Mouse (Mus musculus) cerebellum, adult 9-10 months (tissue): Measurements from ENCODE around the gene Kcnd2.

Source experiments
- DNase-seq: peaks from one replicate; pipeline ENCODE4 v3.0.0; 2022

Kcnd2 gene

DNA sequence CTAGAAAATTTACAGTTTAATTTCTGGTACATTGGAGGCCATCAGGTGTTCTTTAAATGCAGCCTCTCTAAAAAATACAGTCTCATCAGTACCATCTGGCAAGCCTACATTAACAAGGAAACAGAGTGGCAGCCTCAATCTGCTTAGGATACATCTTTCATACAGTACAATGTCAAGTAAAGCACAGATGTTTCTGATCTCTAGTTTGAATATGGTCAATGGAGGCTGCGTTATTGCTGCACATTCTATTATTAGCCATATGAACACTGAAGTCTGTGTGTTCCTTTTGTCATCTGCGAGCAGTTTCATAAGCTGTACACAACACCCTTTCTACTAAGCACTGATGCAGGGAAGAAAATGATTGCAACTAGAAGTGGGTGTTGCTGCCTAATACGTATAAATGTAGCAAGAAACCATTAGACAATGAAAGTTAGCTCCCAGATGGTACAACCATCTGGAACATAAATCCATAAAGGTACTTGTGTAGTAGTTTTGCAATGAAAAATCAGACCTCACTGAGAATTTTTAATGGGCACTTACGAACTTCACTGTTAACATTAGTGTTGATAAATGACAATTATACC is 209.0 kb downstream of the Kcnd2 start:
- DNase-seq, result peak; percentile 35

DNA sequence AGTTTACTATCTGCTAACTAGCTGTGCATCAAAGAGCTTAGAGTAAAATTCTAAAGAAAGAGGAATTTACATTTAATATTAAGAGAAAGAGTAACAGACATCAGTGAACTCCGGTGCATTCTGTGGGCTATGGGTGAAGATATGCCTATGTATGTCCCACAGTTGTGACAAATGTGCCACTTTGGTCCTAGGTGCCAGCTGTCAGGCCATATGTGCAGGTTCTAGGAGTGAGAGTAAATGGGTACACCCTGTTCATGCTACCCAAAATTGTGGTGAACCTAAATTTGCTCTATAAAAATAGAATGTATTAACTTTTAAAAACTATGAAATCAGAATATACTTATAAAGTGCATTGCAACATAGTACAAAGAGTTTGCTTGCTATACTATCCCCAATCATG is 215.8 kb downstream of the Kcnd2 start:
- DNase-seq, result peak; percentile 52

DNA sequence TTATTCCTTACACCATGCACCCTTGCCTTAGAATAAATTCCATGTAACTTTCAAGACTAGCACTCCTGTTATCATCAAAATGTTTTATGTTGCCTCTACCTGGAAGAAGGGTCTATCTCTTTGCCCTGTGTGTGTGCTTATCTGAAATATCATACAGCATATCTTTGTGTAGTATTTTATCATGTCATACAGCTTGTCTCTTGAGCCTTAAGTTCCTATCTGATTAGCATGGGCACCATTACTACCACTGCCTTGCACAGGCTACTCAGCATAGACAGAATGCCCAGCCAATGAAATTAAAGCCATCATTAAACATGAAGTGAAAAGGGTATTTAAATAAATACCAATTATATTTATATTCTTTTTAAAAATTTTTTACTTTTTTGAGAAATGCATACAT is 249.4 kb downstream of the Kcnd2 start:
- DNase-seq, result no peak

DNA sequence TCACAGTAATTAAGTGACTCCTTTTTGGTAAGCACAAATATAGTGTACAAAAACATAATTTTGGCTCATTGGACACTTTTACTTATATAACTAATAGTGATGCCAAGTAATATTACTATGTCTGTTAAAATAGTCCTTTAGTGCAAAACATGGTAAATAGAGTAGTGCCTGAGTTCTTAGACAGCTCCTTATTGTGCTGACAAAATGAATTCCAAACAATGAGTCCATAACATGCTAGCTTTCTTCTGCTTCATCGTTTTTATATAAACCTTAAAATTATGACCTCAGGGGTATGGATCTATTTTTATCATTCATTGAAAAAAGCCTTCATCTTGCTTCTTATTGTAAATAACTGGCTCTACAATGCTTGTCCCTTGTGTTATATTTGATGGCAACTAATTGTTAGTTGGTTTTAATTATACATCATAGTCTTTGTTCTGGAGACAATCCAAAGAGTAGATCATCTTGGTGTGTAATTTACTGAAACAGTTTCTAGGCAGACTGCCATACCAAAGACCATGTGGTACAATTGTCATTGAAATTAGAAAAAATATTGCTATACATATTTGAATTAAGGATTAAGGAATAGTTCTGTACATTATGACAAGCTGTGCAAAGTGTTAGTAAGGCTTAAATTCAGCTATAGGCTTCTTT is 256.7 kb downstream of the Kcnd2 start:
- DNase-seq, result peak; percentile 67

DNA sequence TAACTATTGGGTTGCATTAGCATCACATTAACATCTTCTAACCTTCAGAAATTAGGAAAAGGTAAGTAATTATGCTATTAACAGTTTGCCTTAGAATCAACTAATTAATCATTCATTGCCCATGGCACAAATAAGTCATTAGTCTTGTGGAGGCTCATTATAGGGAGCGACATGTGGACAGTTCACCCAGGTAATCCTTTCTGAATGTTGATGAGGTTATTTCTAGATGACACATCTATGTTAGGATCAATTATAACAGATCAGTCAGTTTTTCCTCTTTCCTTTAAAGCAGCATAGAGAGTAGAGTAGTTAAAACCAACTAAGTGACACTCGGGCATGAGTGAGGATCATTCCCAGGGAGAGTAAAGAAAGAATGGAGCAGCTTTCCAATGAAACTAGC is 267.4 kb downstream of the Kcnd2 start:
- DNase-seq, result no peak

DNA sequence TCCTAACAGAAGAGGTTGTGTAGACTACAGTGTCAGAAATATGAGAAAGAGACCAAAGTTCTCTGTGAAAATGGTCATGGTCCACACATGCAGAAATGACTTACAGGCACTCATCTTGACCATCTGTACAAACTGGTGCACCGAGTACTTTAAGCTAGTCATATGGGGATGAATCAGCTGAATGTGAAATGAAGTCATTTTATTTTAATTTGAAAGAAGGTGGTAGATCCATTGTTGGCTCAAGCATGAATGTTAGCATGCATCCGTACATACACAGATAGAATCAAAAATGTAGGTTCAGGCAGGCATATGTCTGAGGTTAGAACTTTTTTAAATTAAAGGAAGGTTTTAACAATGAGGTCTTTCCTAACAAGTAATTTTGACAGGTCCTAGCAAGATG is 273.2 kb downstream of the Kcnd2 start:
- no peak for DNase-seq

DNA sequence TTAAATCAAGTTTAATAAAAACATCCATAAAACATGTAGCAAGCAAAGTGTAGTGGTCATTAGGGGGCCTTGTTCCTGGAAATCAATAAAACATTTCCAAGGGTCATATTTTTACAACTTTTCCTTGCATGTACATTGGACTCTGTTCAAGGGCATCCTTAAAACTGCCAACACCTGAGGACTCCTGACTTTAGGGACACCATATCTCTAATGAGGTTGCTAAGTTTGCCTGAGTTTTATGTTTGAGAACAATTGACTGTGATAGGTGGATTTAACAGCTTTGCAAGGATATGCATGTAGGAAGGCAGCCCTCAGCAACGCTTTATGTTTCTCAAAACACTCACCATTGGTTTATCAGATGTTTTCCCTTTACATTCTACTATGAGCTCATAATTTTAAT is 287.6 kb downstream of the Kcnd2 start:
- no peak for DNase-seq

DNA sequence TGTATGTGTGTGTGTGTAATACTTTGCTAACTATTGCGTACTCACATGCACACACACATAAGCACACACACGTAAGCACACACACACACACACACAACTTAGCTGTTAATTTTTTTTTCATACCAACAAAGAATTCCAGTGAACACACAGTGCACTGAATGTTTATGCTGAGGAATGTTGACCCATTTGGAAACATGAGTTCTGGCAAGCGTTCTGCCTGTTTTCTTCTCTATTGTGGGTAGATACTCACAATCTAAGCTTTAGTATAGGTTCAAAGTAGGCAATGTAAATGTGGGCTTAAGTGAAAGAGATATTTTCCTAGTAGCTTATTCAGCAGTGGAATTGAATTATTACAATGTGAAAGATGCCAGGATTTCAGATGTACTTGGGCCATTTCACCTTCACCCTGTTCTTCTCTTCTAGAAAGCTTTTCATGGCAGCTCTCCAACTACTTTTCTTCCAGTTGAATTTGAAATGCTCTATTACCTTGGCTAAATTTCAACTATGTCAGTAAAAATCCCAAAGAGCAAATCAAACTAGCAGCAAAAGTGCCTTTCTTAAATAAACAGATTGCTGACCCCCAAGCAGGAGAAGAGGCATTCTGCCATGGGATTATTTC is 295.4 kb downstream of the Kcnd2 start:
- peak; percentile 77 for DNase-seq

DNA sequence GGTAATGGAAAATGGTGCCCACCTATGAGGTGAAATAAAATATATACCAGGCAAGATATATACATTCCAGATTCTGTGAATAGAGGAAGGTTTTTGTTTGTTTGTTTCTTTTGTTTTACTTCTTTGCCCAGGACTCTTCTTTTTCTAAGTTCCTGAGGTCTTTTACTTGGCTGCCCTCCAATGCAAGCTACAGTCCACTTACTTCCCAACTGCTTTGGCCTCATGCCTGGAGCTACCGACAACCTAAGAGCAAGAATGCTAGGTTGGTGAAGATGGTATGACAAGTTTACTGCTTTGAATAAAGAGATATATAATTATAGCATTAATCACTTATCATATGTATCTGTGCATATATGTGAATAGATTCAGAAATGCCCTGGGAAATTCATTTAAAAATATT is 305.0 kb downstream of the Kcnd2 start:
- peak; percentile 36 for DNase-seq

DNA sequence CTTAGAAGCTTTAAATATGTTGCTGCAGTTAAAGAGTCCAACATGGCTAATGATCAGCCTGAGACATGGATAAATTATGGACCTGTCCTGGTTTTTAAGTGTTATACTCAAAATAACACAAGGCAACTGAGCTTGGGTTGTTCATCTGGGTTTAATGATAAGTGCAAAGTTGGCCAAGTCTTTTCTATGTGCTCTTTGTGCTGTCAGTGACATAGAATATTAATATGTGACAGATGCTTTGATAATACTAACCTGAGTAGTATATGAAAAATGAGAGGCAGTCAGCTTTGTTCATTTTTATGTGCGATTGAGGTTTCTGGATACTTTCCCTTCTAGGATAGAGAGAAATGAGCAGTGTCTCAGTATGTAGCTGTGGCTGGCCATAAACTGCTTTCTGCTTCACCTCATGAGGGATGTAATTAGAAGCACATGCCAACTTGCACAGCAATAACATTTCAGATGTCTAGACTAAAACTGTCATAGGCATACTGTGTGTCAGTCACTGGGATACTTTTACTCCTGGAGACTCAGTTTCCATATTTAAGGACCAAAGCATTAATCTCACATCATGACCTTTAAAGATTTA is 312.3 kb downstream of the Kcnd2 start:
- DNase-seq, result no peak

DNA sequence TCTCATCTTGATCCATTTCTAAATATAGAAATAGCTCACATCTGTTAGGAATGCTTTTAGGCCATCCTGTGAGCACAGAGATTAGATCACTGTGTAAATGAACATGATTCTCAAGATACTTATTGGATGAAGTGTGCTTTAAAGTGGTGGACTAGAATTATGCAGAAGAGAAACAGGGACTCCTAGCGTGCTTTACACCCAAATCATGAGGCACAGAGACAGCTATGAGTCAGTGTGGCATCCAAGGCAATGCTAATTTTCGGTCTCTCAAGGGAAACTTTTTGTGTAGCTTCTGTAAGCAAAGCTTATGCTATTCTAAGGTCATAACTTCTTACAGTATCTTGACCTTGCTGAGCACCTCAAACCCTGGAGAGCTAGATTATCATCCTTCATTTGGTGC is 318.7 kb downstream of the Kcnd2 start:
- no peak for DNase-seq

DNA sequence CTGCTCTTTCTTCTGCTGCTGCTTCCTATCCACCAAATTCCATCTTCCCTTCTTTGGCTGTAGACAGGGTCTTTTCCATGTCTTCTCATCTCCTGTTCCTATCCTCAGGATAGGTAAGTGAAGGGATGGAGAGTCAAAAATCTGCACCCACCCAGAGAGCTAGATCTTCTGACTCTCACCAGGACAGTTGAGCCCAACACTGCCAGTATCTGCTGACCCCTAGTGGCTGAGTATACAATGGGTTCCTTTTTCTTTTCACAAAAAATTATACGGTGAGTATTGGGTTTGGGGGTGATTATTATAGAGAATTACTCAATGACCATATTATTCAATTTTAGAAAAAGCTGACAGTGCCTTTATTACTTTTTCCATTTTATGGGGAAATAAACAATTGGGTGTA is 319.5 kb downstream of the Kcnd2 start:
- DNase-seq, result peak; percentile 73

DNA sequence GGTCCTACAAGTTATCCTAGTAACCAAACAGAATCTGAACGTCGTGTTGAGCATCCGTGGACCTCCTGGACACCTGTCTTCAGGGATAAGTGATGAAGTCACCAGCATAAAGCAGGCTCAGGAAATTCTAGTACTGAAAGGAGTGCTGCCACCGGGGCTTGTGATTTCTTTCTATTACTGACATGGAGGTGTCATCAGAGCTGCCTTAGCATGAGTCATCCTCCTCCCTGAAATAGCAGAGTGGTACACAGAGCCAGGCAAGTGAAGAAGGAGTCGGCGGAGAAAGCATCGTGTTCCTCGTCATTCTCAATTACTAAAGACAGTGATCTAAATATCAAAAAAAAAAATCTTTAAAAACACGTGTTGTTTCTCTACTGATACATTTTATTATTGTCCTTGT is 336.2 kb downstream of the Kcnd2 start:
- DNase-seq, result peak; percentile 23

DNA sequence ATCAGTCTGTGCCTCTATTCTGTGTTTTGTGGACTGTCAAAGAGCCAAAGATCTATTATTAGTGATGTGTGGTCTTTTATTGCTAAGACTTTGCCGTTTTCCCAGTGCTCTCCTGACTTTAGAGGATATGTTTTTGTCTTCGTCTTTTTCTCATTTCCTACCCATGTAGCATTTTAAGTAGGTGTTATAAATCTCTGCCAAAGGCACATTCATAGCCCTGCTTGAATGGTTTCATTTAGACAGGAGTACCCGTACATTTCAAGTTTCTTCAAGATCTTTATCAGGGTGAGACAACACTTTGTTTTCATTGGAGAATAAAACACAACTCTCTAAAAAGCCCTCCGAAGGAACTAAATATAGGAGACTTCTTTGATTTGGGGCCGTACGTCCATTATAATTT is 355.7 kb downstream of the Kcnd2 start:
- DNase-seq, result no peak

DNA sequence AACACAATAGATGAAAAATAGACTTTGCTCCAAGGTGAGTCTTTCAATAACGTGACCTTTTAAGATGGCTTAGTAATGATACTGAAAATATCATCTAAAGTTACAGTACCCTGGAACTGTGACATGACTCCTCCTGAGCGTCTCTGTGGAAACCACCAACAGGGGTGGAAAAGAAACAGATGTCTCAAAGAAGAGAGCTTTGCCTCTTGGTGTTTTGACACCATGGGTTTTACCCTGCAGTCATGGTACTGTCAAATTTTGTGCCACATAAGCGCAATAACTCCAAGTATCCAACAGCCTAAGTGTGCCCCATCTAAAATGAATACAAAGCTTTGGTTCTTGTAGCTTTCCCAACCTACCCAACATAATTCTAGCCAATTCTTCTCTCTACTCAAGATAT is 374.9 kb downstream of the Kcnd2 start:
- DNase-seq, result peak; percentile 34

DNA sequence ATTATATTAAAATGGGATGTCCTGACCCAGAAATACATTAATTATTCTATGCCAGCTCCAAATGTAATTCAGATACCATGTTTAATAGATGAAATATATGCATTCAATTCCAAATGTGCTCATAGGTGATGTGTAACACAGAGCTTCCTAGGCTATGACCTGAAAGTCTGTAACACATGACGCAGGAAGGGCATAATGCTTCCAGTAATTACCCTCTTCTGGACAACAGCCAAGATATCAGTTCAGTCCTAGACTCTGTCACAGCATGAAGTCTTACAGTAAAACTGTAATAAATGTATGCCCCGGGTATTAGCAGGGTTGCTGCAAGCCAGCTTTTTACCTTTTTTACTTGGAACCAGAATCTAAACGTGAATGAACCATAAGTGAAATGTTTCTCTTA is 382.1 kb downstream of the Kcnd2 start:
- DNase-seq, result peak; percentile 52

DNA sequence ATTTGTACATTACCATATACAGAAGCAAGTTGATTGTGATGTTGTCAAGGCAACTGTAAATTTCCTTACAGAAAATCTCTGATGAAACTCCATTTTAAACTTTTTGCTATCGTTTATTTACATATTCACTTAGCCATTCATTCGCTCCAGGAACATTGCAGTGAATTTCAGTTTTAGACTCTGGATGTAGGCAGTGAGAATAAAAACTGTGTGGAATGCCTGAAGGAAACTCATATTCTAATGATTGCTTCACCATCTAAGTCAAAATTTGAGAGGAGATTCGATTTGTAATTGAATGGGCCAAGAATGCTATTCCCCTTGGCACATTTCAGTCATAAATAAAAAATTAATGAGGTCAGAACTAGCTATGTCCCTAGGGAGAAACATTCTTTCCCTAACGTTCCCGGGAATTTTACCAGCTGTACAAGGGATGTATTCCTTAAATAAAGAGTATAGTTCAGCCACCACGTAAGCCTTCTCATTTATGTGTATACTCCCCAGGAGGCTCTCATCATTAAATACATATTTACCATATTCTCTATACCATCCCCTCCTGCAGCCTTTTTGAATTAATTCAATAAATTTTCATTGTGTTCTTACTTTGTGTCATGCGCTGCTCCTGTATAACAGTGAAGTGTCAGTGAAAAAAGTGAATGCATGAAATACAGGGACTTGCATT is 394.2 kb downstream of the Kcnd2 start:
- DNase-seq, result no peak

DNA sequence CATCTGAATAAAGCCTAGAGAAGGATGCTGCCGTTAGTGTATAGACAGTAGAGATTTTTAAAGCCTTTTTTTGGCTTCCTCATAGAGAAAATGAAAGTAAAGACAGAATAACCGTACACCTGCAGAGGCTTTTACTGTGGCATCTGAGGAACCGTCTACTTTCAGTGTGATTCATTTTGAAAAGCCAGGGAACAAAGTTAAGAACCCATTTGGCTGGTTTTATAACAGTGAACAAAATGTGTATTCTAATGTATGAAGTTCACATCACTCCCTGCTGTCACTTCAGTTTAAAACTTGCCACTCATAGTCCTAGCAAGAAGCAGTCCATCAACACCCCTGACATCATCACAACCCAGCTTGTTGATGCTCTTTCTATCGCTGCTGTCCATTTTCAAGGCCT is 414.7 kb downstream of the Kcnd2 start:
- DNase-seq, result no peak

DNA sequence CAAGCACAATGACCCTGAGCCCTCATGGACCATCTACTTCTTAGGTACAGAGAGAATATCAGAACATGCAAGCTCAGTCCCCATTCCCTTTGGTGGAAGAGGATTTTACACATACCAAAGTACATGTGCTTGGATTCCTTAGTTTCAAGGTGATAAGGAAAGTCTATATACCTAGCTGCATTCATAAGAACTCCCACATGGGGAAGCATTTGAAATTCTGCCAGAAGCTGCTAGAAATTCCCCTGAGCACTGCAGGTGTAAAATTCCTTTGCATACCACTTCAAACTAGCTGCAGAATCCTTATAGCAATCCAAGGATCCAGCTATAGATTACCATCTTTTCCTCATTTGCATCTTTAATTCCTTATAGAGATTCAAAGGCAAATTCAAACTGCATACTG is 440.4 kb downstream of the Kcnd2 start:
- DNase-seq, result peak; percentile 25

DNA sequence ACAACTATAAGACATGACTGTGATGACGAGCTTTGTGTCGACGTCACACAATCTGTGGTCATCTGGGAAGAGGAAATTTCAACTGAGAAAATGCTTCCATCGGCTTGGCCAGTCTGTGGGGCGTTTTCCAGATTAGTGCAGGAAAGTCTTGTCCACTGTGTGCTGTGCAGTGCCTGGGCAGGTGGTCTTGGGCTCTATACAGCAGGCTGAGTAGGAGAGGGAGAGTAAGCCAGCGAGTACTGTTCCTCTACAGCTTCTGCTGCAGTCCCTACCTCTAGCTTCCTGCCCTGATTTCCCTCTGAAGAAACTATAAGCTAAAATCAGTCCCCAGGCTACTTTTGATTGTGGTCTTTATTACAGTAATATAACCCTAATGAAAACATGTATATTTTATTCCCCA is 448.8 kb downstream of the Kcnd2 start:
- no peak for DNase-seq

DNA sequence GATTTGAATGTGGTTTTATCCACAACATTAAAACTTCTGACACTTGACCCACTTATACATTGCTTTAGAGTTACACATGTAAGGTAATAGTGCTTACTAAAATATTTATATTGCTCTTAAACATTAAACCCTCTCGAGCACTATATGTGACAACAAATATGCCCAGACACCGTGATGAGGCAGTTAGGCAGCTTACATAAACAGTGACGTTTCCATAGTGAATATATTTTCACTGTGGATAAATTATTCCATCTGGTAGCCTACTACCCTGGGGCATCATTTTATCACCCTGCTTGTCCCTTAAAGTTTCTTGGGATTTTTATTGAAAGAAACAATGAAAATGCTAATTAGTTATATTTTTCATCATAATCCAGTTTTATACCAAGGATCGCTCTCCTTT is 449.3 kb downstream of the Kcnd2 start:
- DNase-seq, result no peak

DNA sequence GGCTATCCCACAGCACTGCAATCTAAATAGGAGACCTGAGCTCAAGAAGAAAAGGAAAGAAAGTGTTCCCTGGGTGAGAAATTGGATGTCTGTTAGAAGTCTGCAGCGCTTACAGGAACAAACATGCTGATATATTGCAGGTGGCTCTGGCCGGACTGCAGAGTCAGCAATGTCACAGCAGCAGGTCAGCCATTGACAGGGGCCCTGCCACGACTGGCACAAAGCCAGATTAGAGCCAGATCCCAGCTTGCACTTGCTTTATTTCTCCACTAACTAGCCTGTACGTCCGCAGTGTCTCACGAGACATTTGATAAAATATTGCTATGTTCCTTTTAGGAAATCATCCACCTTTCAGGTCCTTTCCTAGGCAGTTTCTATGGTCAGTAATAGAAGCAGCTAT is 468.9 kb downstream of the Kcnd2 start:
- DNase-seq, result peak; percentile 81

DNA sequence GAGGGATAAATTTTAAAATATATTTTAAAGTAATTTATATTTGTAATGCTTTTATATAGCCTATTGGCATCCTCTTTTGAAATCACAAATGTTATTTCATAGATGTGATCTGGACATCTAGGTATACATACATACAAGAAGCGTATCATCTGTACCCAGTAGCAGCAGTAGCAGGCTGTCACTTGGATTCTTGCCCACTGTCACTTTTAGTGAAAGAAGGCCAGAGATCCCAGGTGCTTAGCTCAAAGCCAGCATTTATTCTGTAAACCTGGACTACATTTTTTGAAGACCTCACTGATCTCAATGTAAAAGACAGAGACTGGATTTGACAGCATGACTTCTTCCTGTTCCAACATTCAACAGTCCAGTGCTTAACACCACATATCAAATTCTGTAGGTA is 471.1 kb downstream of the Kcnd2 start:
- DNase-seq, result peak; percentile 84

DNA sequence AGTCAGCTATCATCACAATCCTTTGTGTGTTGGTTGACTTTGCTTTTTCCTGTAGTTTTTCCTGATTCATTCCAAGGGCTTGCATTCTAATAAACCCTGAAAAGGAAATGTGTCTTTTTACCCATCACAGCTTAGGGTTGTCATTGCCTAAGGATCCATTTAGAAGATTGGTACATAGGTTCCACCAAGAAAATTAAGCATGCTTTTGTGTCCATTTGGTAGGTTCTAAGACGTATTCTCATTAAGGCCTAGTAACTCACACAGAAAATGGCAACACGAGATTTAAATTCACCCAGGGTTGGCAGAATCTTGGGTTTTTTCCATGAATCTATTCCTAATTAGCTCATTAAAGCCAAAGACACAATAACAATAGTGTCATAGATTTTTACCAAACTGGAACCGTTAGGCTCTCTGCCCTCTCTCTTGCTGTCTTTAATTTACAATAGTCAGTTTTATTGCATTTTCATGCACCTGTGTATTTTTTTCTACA is 477.6 kb downstream of the Kcnd2 start:
- no peak for DNase-seq
